Mouse (Mus musculus): ENCODE measurements at regions not wholly inside any gene's neighbourhood (a gene's known extent, or its start where the extent isn't known, plus 50 kb on each side); places are given as distances from the start of the nearest gene placed in this dataset.

GRCm38 (mm10) chr16:27507212-27507611 lies 118.5 kb downstream of the Ccdc50 start:
- WGBS, result 76% methylated on average over 1 of the region's 1 CpGs

GRCm38 (mm10) chr16:27523527-27524121 lies 135.0 kb downstream of the Ccdc50 start:
- H3K27me3 ChIP-seq (replicated peaks; ENCODE audit: low read depth, poor library complexity, severe bottlenecking), result no peaks in the 10 kb centered on the region
- DNase-seq (ENCODE audit: low spot score), result peak; percentile 15
- WGBS, result 44% methylated on average over 8 of the region's 8 CpGs
- 0 out of 2 replicates have a peak, but pooled peaks cover 3% of the 10 kb centered on the region for H3K4me1 ChIP-seq
- no peaks in the 10 kb centered on the region for H3K36me3 ChIP-seq (replicated peaks)
- H3K9me3 ChIP-seq, result no peaks in the 10 kb centered on the region
- no peak overlapping the region for H3K4me3 ChIP-seq
- H3K27ac ChIP-seq (replicated peaks), result no peak overlapping the region

More at GRCm38 (mm10) chr16:27507212-27507611, 118.5 kb downstream of the Ccdc50 start:
- Histone ChIP-seq H3K27me3 (replicated peaks; ENCODE audit: low read depth, poor library complexity, severe bottlenecking) (no peaks in the 10 kb centered on the region), H3K4me1 (no peaks in the 10 kb centered on the region), H3K36me3 (replicated peaks) (no peaks in the 10 kb centered on the region), H3K4me3 (no peak overlapping the region), H3K27ac (replicated peaks) (no peak overlapping the region), H3K9me3 (no peaks in the 10 kb centered on the region)
- DNase-seq (ENCODE audit: low spot score), result no peak

- H3K36me3 ChIP-seq (replicated peaks), result no peaks in the 10 kb centered on the region
- no peaks in the 10 kb centered on the region for H3K9me3 ChIP-seq
- WGBS, result 63% methylated on average over 1 of the region's 1 CpGs
- no peak for DNase-seq (ENCODE audit: low spot score)
- H3K4me1 ChIP-seq, result 0 out of 2 replicates have a peak, but pooled peaks cover 3% of the 10 kb centered on the region
- no peak overlapping the region for H3K4me3 ChIP-seq
- H3K27ac ChIP-seq (replicated peaks), result no peak overlapping the region
- no peaks in the 10 kb centered on the region for H3K27me3 ChIP-seq (replicated peaks; ENCODE audit: low read depth, poor library complexity, severe bottlenecking)
These were observed 138.0 kb downstream of the Ccdc50 start for GRCm38 (mm10) chr16:27526669-27527068.

GRCm38 (mm10) chr16:27530634-27531033 lies 142.0 kb downstream of the Ccdc50 start:
- Histone ChIP-seq H3K36me3 (replicated peaks) (no peaks in the 10 kb centered on the region), H3K4me1 (no peaks in the 10 kb centered on the region), H3K27me3 (replicated peaks; ENCODE audit: low read depth, poor library complexity, severe bottlenecking) (no peaks in the 10 kb centered on the region), H3K9me3 (no peaks in the 10 kb centered on the region), H3K4me3 (no peak overlapping the region), H3K27ac (replicated peaks) (no peak overlapping the region)
- DNase-seq (ENCODE audit: low spot score), result no peak
- WGBS, result 94% methylated on average over 4 of the region's 4 CpGs

Measured in embryonic facial prominence, embryonic 10.5 days (tissue).